Mouse (Mus musculus): Measurements from ENCODE around the gene Lsamp. TPM values are rescaled to one million over a fixed set of nuclear protein-coding genes. Genes with fewer than 3 reads are reported as not detected.

Lsamp gene
- polyA plus RNA-seq, 1 experiment: not detected

DNA sequence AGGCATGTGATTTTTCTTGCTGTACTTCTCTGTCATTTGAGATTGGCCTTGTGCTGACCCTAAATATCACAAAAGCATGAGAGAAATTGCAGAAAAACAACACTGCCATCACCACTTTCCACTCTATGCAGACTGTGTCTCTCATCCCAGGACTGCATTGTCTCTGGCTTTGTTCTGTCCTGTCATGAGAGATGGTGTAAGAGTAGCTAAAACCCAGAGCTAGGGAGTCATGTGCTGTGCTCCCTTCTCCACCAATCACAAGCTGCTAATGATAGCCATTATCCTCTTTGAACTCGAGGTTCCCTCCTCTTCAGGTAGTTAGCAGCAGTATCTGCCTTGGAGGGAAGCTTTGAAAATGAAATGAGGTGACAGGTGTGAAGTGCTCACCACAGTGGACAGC lies 552.6 kb downstream of the Lsamp start:
- no peak for TF ChIP-seq GATA1 (IDR thresholded peaks at IDR 0.05; ENCODE audit: low read length)

DNA sequence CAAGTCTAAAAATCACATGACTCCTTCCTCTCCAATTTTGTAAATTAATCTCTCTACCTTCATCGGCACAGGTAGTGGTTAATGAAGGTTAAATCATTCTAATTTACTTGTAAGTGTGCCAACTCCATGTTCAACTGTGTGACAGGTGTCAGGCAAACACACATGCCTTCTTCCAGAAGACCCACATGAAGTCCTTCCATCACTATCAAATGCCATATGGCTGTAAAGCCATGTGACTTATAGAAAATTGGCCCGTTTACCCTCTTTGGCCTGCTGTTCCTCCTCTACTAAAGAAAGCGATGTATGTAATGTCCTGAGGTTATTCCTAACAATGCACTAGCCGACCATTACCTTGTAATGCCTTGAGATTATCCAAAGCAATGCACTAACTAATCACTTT lies 565.5 kb downstream of the Lsamp start:
- TF ChIP-seq GATA1 (IDR thresholded peaks at IDR 0.05; ENCODE audit: low read length): no peak

GRCm38 (mm10) chr16:40555608-40556007 lies 571.4 kb downstream of the Lsamp start:
- TF ChIP-seq GATA1 (IDR thresholded peaks at IDR 0.05; ENCODE audit: low read length): no peak

- TF ChIP-seq GATA1 (IDR thresholded peaks at IDR 0.05; ENCODE audit: low read length): no peak
Observed at GRCm38 (mm10) chr16:40557680-40558249, 573.6 kb downstream of the Lsamp start.

DNA sequence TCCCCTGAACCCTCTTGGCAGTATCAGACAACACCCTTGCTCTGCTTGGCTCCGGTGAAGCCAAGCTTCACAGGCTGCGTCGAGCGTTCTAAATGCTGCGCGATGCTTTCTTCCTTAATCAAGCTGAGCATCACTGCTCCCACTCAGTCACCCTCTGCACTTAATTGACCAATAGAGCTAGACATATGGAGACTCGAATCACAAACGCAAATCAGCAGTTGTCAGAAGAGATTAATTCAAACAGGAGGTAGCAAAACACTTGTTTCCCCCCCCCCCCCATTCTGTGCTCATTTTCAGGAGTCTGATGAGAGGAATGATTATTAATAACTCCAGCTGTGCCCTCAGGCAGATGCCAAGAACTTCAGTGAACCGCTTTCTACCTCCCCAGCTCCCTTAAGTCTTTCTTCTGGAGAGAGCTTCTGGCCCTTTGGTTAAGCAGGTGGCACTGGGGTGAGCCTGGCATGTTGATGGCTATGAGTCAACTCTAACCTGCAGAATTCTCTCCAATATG lies 583.3 kb downstream of the Lsamp start:
- TF ChIP-seq GATA1 (IDR thresholded peaks at IDR 0.05; ENCODE audit: low read length): no peak

DNA sequence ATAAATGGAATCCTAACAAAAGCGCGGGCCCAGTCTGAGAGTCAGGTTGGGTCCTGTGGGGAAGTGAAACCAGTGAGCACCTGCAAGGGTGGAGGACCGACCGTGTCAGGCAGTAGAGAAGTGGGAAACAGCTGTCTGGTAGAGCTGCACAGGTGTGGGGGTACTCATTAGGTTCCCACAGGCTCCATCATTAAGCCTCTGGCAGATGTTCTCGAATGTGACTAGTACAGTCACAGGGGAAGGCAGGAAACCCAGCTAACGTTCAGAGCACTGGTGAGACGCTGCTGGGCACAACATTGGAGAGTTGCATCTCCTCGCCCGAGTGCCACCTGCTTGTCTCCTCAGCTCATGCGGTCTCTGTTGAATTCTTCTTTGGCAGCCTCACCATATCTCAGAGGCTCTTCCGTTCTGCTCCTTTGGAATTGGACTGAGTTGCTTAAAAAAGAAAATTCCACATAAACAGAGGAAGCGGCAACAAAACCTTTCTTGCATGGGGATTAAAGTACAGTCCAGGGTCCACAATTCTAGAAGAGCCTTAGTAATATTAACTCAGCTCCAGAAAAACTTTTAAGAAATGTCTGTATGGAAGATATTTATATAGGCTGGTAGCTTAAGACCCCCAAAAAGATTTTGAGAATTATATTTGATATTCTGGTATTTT lies 588.1 kb downstream of the Lsamp start:
- no peak for TF ChIP-seq GATA1 (IDR thresholded peaks at IDR 0.05; ENCODE audit: low read length)

DNA sequence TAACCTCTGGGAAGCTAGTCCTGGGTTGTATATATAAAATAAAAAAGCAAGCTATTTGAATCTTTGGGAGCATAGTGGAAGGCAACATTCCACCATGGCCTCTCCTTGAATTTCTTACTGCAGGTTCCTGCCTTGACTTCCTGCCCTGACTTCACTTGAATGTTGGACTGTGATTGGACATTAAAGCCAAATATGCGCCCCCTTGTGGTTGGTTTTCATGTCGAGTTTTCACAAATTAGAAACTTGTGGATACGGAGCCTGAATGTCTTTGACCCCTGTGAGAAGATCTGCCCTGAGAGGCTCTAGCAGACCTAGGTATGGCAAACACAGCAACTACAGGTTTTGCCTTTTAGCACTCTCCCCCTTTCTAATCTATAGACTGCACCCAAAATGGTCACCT lies 597.9 kb downstream of the Lsamp start:
- no peak for TF ChIP-seq GATA1 (IDR thresholded peaks at IDR 0.05; ENCODE audit: low read length)

- no peak for TF ChIP-seq GATA1 (IDR thresholded peaks at IDR 0.05; ENCODE audit: low read length)
Observed at GRCm38 (mm10) chr16:40593161-40593560, 609.0 kb downstream of the Lsamp start.

DNA sequence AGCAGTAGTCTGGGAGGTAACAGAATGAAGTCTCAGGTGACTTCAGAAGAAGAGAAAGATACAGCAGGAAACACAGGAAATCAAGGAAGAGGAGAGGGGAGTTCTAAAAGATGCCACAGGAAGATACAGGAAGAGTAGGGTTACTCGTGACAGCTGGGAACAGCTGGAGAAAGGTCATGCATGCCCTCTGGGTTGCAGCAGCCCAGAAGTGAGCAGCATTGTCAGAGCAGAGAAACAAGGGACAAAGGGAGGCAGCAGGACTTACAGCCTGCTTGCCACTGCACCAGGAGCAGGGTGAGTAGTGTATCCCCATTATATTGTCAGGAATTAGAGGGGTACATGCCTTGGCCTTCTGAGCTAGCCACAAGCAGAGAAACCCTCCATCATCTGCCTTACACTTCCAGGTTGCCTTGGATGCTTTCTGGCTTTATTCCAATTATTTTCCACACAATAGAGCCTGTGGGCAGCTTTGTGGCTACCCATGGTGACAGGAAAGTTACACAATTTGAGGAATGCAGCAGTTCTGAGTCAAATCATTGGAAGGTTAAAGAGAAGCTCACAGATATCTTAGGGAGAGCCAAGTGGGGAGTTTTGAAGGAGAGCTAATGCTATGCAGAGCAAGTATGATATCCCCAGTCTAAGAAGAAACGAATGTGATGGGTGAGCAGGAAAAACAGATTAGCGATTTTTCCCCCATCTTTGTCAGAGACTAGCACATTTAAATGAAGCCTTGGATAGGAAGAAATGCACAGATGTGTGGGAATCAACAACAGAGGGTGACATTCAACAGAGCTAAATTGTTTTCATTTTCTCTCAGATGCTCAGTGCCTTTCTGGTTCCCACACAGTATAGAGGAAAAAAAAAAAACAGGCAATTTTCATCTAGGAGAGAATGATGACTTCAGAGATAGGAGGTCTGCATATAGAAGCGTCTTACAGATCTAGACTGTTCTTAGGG lies 617.5 kb downstream of the Lsamp start:
- TF ChIP-seq GATA1 (IDR thresholded peaks at IDR 0.05; ENCODE audit: low read length): no peak

- no peak for TF ChIP-seq GATA1 (IDR thresholded peaks at IDR 0.05; ENCODE audit: low read length)
Observed at GRCm38 (mm10) chr16:40607509-40607908, 623.3 kb downstream of the Lsamp start.

- no peak for TF ChIP-seq GATA1 (IDR thresholded peaks at IDR 0.05; ENCODE audit: low read length)
Observed at GRCm38 (mm10) chr16:40627159-40627558, 643.0 kb downstream of the Lsamp start.

DNA sequence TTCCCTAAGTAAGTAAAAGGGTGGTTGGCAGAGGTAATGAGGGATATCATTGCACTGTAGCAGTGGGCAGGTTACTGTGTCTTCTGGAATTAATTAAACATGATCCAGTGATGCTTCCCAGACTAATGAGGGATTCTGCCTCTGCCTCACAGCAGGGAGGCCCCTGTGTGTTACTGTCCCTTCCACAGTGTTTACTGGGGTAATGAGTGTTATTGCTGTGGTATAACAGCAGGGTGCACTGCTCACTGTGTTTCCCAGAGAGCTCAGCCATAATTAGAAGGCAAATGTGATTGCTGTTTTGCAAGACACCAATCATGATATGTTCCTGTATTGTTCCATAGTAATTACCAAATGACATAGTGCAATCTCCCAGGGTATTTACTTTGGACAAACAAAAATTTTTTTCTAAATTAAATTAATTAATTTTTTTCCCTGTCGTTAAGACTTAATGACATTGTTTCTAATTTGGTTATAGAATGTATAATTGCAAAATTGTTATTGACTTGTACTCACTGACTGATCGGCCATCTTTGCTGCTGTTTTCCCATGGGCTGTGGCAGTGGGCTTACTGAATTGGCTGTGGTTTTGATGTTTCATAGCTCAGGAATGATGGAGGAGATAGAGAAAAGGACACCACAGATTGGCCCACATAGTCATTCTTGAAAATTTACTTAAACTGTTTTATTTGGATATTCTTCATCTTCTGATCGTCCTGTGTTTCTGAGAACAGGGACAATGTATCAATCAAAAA lies 655.6 kb downstream of the Lsamp start:
- no peak for TF ChIP-seq GATA1 (IDR thresholded peaks at IDR 0.05; ENCODE audit: low read length)

- TF ChIP-seq GATA1 (IDR thresholded peaks at IDR 0.05; ENCODE audit: low read length): no peak
Observed at GRCm38 (mm10) chr16:40652800-40653199, 668.6 kb downstream of the Lsamp start.

- no peak for TF ChIP-seq GATA1 (IDR thresholded peaks at IDR 0.05; ENCODE audit: low read length)
Observed at GRCm38 (mm10) chr16:40653508-40653907, 669.3 kb downstream of the Lsamp start.

- no peak for TF ChIP-seq GATA1 (IDR thresholded peaks at IDR 0.05; ENCODE audit: low read length)
Observed at GRCm38 (mm10) chr16:40656347-40656746, 672.2 kb downstream of the Lsamp start.
